Mouse (Mus musculus) adrenal gland, adult 8-10 months (tissue): ENCODE results near the gene Mapt. TPM values are rescaled to one million over a fixed set of nuclear protein-coding genes. Genes with fewer than 3 reads are reported as not detected.

ENCODE experiments used
- microRNA-seq, 2 experiments: library from miRNA; unstranded; fragments of <30 nt; microRNA quantifications; one replicate each; pipeline ENCODE4 v1.2.0; 2022
- total RNA-seq, 4 experiments: library from RNA; stranded (reverse); gene quantifications; 2 replicates each; pipeline ENCODE4 v1.2.4; 2022

The Mapt gene
- total RNA-seq, 4 experiments from 2014 or later, result 154 to 281 (median 182) TPM

Small RNA genes within 50 kb of the gene (microRNA-seq; reads per million reads assigned to microRNA genes)
- gene Gm47310, result 0 reads per million in 2 experiments

Other genes with a start within 250 kb of the Mapt start
- gene Crhr1, start 98.5 kb upstream of the Mapt start, total RNA-seq, result 1 to 10 TPM in 1 of 4 experiments, under 1 TPM in 1, not detected in 2; 0.58 to 1.6 TPM
- not detected for gene Sppl2c, start 45.1 kb upstream of the Mapt start, total RNA-seq
- gene Kansl1, start 237.5 kb downstream of the Mapt start, total RNA-seq, result 10 to 100 TPM; 49.5 to 71.3 (median 64.1) TPM